ENCODE assay signal across 9 mouse cellular contexts in genomic region chrX:157951698-157952097, GRCm38 (mm10).
DNase-seq lines count a peak whose midpoint lies in the region; ATAC-seq and TF ChIP-seq lines count a peak whose summit lies in the region.
"Had no signal": no experiment of that assay in that cellular context is flagged by ENCODE, and none has a peak within 500 bp of the region (broad histone marks: within the 10 kb centered on the region; RNA-seq: fewer than 3 reads in every experiment).

No protein-coding gene starts in this region.

- ATAC-seq in hindbrain, postnatal 0 days: no peak
- no peak for ATAC-seq in hindbrain, embryonic 13.5 days (ENCODE audit: low FRiP score)
- ATAC-seq in embryonic facial prominence, embryonic 14.5 days (ENCODE audit: low read depth): no peak
- ATAC-seq: activated CD4-positive, CD25-positive, alpha-beta regulatory T cell, adult 4 months had no signal

- no peak overlapping the region for H3K9ac ChIP-seq in hindbrain, postnatal 0 days (replicated peaks; ENCODE audit: low read length)
- no peak overlapping the region for H3K9ac ChIP-seq in hindbrain, embryonic 13.5 days
- no peak overlapping the region for H3K9ac ChIP-seq in MEL (ENCODE audit: control insufficient read depth, low read depth, low read length, poor library complexity, severe bottlenecking)
- no peak overlapping the region for H3K9ac ChIP-seq in embryonic facial prominence, embryonic 14.5 days (ENCODE audit: low read depth, low read length)

- no peak overlapping the region for H3K27ac ChIP-seq in hindbrain, postnatal 0 days
- H3K27ac ChIP-seq in hindbrain, embryonic 13.5 days: no peak overlapping the region
- no peak overlapping the region for H3K27ac ChIP-seq in MEL (ENCODE audit: control insufficient read depth, low read depth, low read length)
- no peak overlapping the region for H3K27ac ChIP-seq in embryonic facial prominence, embryonic 14.5 days (replicated peaks; ENCODE audit: low read depth, low read length)

- no peak overlapping the region for H3K4me2 ChIP-seq in hindbrain, postnatal 0 days (ENCODE audit: low read depth, low read length)
- no peak overlapping the region for H3K4me2 ChIP-seq in hindbrain, embryonic 13.5 days
- H3K4me2 ChIP-seq in embryonic facial prominence, embryonic 14.5 days (ENCODE audit: low read depth, low read length): no peak overlapping the region

- peak; percentile 60 for TF ChIP-seq CTCF in hindbrain, postnatal 0 days (IDR thresholded peaks at IDR 0.05; ENCODE audit: low read depth)
- TF ChIP-seq CTCF in MEL (IDR thresholded peaks at IDR 0.05 in 2 of 3, conservative IDR thresholded peaks at IDR 0.05 in 1 of 3; ENCODE audit: control insufficient read depth in 1 of 3, insufficient read depth in 1 of 3, low read depth in 2 of 3, low read length in 3 of 3, poor library complexity in 1 of 3, severe bottlenecking in 1 of 3): peak; percentile 31 to 68 (median 48); a peak in 5 of 6 replicates

- H3K9me3 ChIP-seq in hindbrain, postnatal 0 days (ENCODE audit: low read length): no peaks in the 10 kb centered on the region
- H3K9me3 ChIP-seq in hindbrain, embryonic 13.5 days: no peaks in the 10 kb centered on the region
- H3K9me3 ChIP-seq in MEL (replicated peaks; ENCODE audit: insufficient read depth, low read length): no peaks in the 10 kb centered on the region
- H3K9me3 ChIP-seq in embryonic facial prominence, embryonic 14.5 days (ENCODE audit: control insufficient read depth, low read length): no peaks in the 10 kb centered on the region

- no peaks in the 10 kb centered on the region for H3K4me1 ChIP-seq in hindbrain, postnatal 0 days (ENCODE audit: insufficient read depth, low read length)
- H3K4me1 ChIP-seq in hindbrain, embryonic 13.5 days (replicated peaks): no peaks in the 10 kb centered on the region
- H3K4me1 ChIP-seq in MEL (ENCODE audit: control insufficient read depth in 1 of 2, insufficient read depth in 2 of 2, low read length in 2 of 2): no peaks in the 10 kb centered on the region
- H3K4me1 ChIP-seq in embryonic facial prominence, embryonic 14.5 days (ENCODE audit: control insufficient read depth, insufficient read depth, low read length): no peaks in the 10 kb centered on the region

- peak; percentile 70 for TF ChIP-seq RAD21 in MEL (IDR thresholded peaks at IDR 0.05; ENCODE audit: low read depth, low read length)

- TF ChIP-seq POLR2A in MEL (IDR thresholded peaks at IDR 0.05; ENCODE audit: control insufficient read depth in 1 of 2, insufficient read depth in 1 of 2, low read depth in 1 of 2, low read length in 2 of 2, poor library complexity in 1 of 2): no peak

- DNase-seq in hindbrain, postnatal 0 days (ENCODE audit: low spot score): peak; percentile 36
- peak; percentile 33 for DNase-seq in 416B (ENCODE audit: low read depth)
- peak; percentile 41 for DNase-seq in MEL (ENCODE audit: low read depth, low spot score)
- DNase-seq in embryonic facial prominence, embryonic 14.5 days (ENCODE audit: low spot score): peak; percentile 7
- no peak for DNase-seq in B cell, adult 2 months
- DNase-seq in thymus, postnatal 14 days: no peak
- no peak for DNase-seq in frontal cortex, postnatal 14 days (ENCODE audit: low spot score in 2 of 2)

- H3K4me3 ChIP-seq in hindbrain, postnatal 0 days (ENCODE audit: low read length): no peak overlapping the region
- H3K4me3 ChIP-seq in hindbrain, embryonic 13.5 days: no peak overlapping the region
- no peak overlapping the region for H3K4me3 ChIP-seq in MEL (ENCODE audit: control insufficient read depth in 1 of 2, insufficient read depth in 1 of 2, low read depth in 2 of 2, low read length in 2 of 2)
- no peak overlapping the region for H3K4me3 ChIP-seq in embryonic facial prominence, embryonic 14.5 days (ENCODE audit: low read depth, low read length)

- no peaks in the 10 kb centered on the region for H3K27me3 ChIP-seq in hindbrain, postnatal 0 days (ENCODE audit: insufficient read depth, low read length)
- H3K27me3 ChIP-seq in hindbrain, embryonic 13.5 days: no peaks in the 10 kb centered on the region
- no peaks in the 10 kb centered on the region; a peak in 1 of 4 replicates for H3K27me3 ChIP-seq in MEL (ENCODE audit: control insufficient read depth in 1 of 2, insufficient read depth in 2 of 2, low read length in 2 of 2)
- no peaks in the 10 kb centered on the region for H3K27me3 ChIP-seq in embryonic facial prominence, embryonic 14.5 days (replicated peaks; ENCODE audit: control insufficient read depth, insufficient read depth, low read length)

- H3K79me2 ChIP-seq in MEL (ENCODE audit: control insufficient read depth, insufficient read depth, low read length, poor library complexity): no peaks in the 10 kb centered on the region

- TF ChIP-seq EP300 in MEL (IDR thresholded peaks at IDR 0.05; ENCODE audit: low read depth in 1 of 2, low read length in 2 of 2): no peak

- H3K36me3 ChIP-seq in hindbrain, postnatal 0 days (ENCODE audit: insufficient read depth, low read length): no peaks in the 10 kb centered on the region
- H3K36me3 ChIP-seq in hindbrain, embryonic 13.5 days: no peaks in the 10 kb centered on the region
- no peaks in the 10 kb centered on the region for H3K36me3 ChIP-seq in MEL (ENCODE audit: control insufficient read depth in 1 of 2, insufficient read depth in 2 of 2, low read length in 2 of 2)
- no peaks in the 10 kb centered on the region for H3K36me3 ChIP-seq in embryonic facial prominence, embryonic 14.5 days (ENCODE audit: control insufficient read depth, insufficient read depth, low read length)

TF ChIP-seq in MEL, 35 proteins besides CTCF, POLR2A, EP300 and RAD21:
- TF ChIP-seq GATA1 (IDR thresholded peaks at IDR 0.05; ENCODE audit: low read depth, low read length) (no peak), SMC3 (IDR thresholded peaks at IDR 0.05; ENCODE audit: low read depth, low read length) (peak; percentile 72), ZC3H11A (IDR thresholded peaks at IDR 0.05; ENCODE audit: low read depth, low read length) (peak; percentile 38; the same call in 1 of the 2 replicates)

Comparison
In these comparisons a context has a peak if more than half of its experiments do, and no peak if none do; other contexts are left out.
1. DNase-seq: peak in hindbrain, postnatal 0 days (single experiment), 416B (single experiment), MEL (single experiment) and embryonic facial prominence, embryonic 14.5 days (single experiment); none in B cell, adult 2 months (0 of 2), thymus, postnatal 14 days (single experiment) and frontal cortex, postnatal 14 days (0 of 2).